Mouse (Mus musculus): ENCODE results near the gene Slc12a3. TPM values are rescaled to one million over a fixed set of nuclear protein-coding genes. Genes with fewer than 3 reads are reported as not detected.

Gene Slc12a3
- total RNA-seq, 1 experiment from 2014 or later: not detected

- no peak for ATAC-seq (replicated peaks in 1 of 2; ENCODE audit: insufficient read depth in 1 of 2, low FRiP score in 2 of 2, low TSS enrichment in 1 of 2, low read depth in 1 of 2, poor library complexity in 2 of 2, severe bottlenecking in 2 of 2)
Observed at GRCm38 (mm10) chr8:94322083-94322482, 6.9 kb upstream of the Slc12a3 start.

- ATAC-seq (replicated peaks in 1 of 2; ENCODE audit: insufficient read depth in 1 of 2, low FRiP score in 2 of 2, low TSS enrichment in 1 of 2, low read depth in 1 of 2, poor library complexity in 2 of 2, severe bottlenecking in 2 of 2): no peak
Observed at GRCm38 (mm10) chr8:94323041-94323440, 6.0 kb upstream of the Slc12a3 start.

- ATAC-seq (replicated peaks in 1 of 2; ENCODE audit: insufficient read depth in 1 of 2, low FRiP score in 2 of 2, low TSS enrichment in 1 of 2, low read depth in 1 of 2, poor library complexity in 2 of 2, severe bottlenecking in 2 of 2): peak; percentile 18 to 28; a peak in 2 of 4 replicates
Observed at GRCm38 (mm10) chr8:94324071-94324470, 4.9 kb upstream of the Slc12a3 start.

- ATAC-seq (replicated peaks in 1 of 2; ENCODE audit: insufficient read depth in 1 of 2, low FRiP score in 2 of 2, low TSS enrichment in 1 of 2, low read depth in 1 of 2, poor library complexity in 2 of 2, severe bottlenecking in 2 of 2): no peak
Observed at GRCm38 (mm10) chr8:94326016-94326415, 3.0 kb upstream of the Slc12a3 start.

DNA sequence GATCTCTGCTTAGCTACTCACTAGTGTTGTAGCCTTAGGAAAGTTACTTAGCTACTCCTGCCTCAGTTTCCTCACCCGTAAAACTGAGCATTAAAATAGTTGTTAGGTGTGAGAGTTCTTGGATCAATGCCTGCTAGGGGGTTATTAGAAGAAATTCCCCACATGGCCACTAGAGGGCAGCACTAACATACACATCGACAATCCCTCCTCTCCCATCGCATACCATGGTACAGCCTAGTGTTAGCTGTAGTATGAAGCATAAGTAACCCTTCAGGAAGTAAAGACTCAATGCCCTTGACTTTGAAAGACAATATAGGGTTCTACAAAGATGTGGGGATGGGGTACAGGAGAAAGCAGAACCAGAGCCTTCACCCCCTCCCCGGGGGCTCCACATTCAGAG, 1.7 kb downstream of the Slc12a3 start:
- ATAC-seq (replicated peaks in 1 of 2; ENCODE audit: insufficient read depth in 1 of 2, low FRiP score in 2 of 2, low TSS enrichment in 1 of 2, low read depth in 1 of 2, poor library complexity in 2 of 2, severe bottlenecking in 2 of 2): peak; percentile 47 to 59; a peak in 3 of 4 replicates

DNA sequence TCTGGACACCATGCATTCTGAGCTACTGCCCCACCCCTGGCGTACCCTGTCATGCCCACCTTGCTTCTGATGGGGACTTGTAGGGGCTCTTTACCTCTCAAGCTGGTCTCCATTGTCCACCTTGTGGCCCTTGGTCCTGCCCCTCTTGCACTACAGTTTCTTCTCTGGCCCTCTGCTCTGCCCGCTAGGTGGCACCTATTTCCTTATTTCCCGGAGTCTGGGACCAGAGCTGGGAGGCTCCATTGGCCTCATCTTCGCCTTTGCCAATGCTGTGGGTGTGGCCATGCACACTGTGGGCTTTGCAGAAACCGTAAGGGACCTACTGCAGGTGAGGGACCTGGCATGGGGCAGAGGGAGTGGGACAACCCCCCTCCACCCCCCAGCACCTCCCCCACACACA, 4.3 kb downstream of the Slc12a3 start:
- no peak for ATAC-seq (replicated peaks in 1 of 2; ENCODE audit: insufficient read depth in 1 of 2, low FRiP score in 2 of 2, low TSS enrichment in 1 of 2, low read depth in 1 of 2, poor library complexity in 2 of 2, severe bottlenecking in 2 of 2)

- no peak; a peak in 1 of 4 replicates for ATAC-seq (replicated peaks in 1 of 2; ENCODE audit: insufficient read depth in 1 of 2, low FRiP score in 2 of 2, low TSS enrichment in 1 of 2, low read depth in 1 of 2, poor library complexity in 2 of 2, severe bottlenecking in 2 of 2)
Observed at GRCm38 (mm10) chr8:94337559-94337958, 8.6 kb downstream of the Slc12a3 start.

GRCm38 (mm10) chr8:94340796-94341195, 11.8 kb downstream of the Slc12a3 start:
- ATAC-seq (replicated peaks in 1 of 2; ENCODE audit: insufficient read depth in 1 of 2, low FRiP score in 2 of 2, low TSS enrichment in 1 of 2, low read depth in 1 of 2, poor library complexity in 2 of 2, severe bottlenecking in 2 of 2): peak in 1 of 2 experiments; percentile 48; a peak in 1 of 4 replicates

- ATAC-seq (replicated peaks in 1 of 2; ENCODE audit: insufficient read depth in 1 of 2, low FRiP score in 2 of 2, low TSS enrichment in 1 of 2, low read depth in 1 of 2, poor library complexity in 2 of 2, severe bottlenecking in 2 of 2): no peak
Observed at GRCm38 (mm10) chr8:94342691-94343090, 13.7 kb downstream of the Slc12a3 start.

DNA sequence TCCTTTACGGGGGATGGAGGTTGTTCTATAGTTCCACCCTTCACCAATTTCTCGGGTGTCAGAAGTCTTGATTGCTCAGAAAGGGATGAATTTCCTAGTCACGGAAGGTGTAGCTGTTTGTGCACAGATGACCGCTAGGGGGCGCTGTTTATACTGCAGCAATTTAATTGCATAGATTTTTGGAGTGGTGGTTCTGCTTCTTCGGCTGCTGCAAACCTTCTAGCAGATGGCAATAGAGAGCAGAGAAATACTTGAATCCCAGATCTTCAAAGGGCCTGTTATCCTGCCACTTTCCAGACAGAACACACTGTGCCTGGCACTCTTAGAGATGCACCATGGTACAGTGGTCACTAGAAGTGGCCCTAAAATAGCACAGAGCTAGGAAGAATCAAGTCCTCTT, 14.3 kb downstream of the Slc12a3 start:
- peak; percentile 48; a peak in 3 of 4 replicates for ATAC-seq (replicated peaks in 1 of 2; ENCODE audit: insufficient read depth in 1 of 2, low FRiP score in 2 of 2, low TSS enrichment in 1 of 2, low read depth in 1 of 2, poor library complexity in 2 of 2, severe bottlenecking in 2 of 2)

GRCm38 (mm10) chr8:94343778-94344320, 14.8 kb downstream of the Slc12a3 start:
- ATAC-seq (replicated peaks in 1 of 2; ENCODE audit: insufficient read depth in 1 of 2, low FRiP score in 2 of 2, low TSS enrichment in 1 of 2, low read depth in 1 of 2, poor library complexity in 2 of 2, severe bottlenecking in 2 of 2): no peak

GRCm38 (mm10) chr8:94345657-94346056, 16.7 kb downstream of the Slc12a3 start:
- ATAC-seq (replicated peaks in 1 of 2; ENCODE audit: insufficient read depth in 1 of 2, low FRiP score in 2 of 2, low TSS enrichment in 1 of 2, low read depth in 1 of 2, poor library complexity in 2 of 2, severe bottlenecking in 2 of 2): no peak

GRCm38 (mm10) chr8:94346264-94346663, 17.3 kb downstream of the Slc12a3 start:
- ATAC-seq (replicated peaks in 1 of 2; ENCODE audit: insufficient read depth in 1 of 2, low FRiP score in 2 of 2, low TSS enrichment in 1 of 2, low read depth in 1 of 2, poor library complexity in 2 of 2, severe bottlenecking in 2 of 2): no peak

DNA sequence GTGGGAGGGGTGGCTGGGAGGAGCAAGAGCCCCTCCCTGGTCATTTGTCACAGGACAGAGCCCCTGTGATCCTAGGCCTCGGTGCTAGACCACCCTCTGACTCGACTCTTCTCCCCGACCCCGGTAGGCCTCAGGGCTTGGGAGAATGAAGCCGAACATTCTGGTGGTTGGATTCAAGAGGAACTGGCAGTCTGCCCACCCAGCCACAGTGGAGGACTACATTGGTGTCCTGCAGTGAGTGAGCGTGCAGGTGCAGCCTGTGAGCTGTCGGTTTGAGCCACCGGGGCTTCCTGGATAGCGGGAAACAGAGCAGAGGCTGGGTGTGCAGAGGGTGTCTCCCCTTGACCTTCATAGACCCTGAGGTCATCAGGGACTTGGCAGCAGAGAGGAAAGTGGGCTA, 19.4 kb downstream of the Slc12a3 start:
- ATAC-seq (replicated peaks in 1 of 2; ENCODE audit: insufficient read depth in 1 of 2, low FRiP score in 2 of 2, low TSS enrichment in 1 of 2, low read depth in 1 of 2, poor library complexity in 2 of 2, severe bottlenecking in 2 of 2): peak; percentile 40 to 58

DNA sequence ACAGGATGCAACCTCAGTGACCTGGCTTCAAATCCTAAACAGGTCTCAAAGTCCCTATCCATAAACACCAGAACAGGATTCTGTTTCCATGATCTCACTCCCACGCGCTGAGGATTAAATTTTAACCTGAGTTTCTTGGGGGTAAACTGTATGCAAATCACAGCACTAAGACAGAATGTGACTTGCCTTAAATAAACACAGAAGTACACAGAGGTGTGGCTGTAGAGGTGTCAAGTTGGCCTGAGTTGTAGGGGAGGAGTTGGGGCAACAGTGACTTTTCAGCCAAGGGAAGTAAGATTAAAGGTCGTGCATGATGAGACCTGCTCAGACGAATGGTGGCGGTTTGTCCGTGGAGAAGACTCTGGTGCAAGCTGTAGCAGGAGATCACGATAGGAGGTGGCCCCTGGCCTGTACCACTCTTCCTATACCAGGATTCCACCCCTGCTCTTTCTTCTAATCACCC, 25.1 kb downstream of the Slc12a3 start:
- peak in 1 of 2 experiments; percentile 6; a peak in 1 of 4 replicates for ATAC-seq (replicated peaks in 1 of 2; ENCODE audit: insufficient read depth in 1 of 2, low FRiP score in 2 of 2, low TSS enrichment in 1 of 2, low read depth in 1 of 2, poor library complexity in 2 of 2, severe bottlenecking in 2 of 2)

DNA sequence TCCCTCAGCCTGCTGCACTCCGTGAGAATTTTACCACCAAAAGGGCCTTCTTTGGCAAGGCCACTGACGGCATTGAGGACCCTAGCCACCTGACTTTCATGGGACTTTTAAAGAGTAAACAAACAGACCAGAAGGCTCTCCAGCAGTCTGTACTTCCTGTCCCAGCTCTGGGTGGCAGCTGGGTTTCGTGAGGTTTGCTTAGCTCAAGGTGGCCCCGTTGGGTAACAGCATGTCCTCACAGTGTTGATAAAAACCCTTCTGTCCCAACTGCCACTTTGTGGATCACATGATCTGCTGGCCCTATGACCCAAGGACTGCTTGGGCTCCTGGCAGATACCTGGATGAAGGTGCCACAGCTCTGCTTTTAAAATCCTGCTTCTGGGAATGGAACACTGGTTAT, 25.6 kb downstream of the Slc12a3 start:
- peak; percentile 72 to 82; a peak in 3 of 4 replicates for ATAC-seq (replicated peaks in 1 of 2; ENCODE audit: insufficient read depth in 1 of 2, low FRiP score in 2 of 2, low TSS enrichment in 1 of 2, low read depth in 1 of 2, poor library complexity in 2 of 2, severe bottlenecking in 2 of 2)

- no peak for ATAC-seq (replicated peaks in 1 of 2; ENCODE audit: insufficient read depth in 1 of 2, low FRiP score in 2 of 2, low TSS enrichment in 1 of 2, low read depth in 1 of 2, poor library complexity in 2 of 2, severe bottlenecking in 2 of 2)
Observed at GRCm38 (mm10) chr8:94357220-94357619, 28.2 kb downstream of the Slc12a3 start.

DNA sequence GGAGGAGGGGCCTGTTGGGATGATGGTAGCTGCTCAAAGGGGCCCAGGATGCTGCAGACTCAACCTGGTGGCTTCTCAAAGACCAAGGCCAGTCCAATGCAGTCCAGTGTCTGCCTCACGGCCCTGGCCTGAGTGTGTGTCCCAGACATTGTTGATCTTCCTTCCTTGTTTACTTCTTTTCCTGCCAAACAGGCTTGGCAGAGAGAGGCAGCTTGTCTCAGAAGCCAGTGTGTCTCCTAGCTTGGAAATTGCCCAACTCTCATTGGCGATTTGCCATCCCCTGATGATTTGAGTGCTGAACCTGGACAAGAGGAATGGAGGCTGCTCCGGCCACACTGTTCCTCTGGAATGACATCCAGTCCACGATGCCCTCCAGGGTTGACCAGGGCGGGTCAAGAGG, 29.5 kb downstream of the Slc12a3 start:
- ATAC-seq (replicated peaks in 1 of 2; ENCODE audit: insufficient read depth in 1 of 2, low FRiP score in 2 of 2, low TSS enrichment in 1 of 2, low read depth in 1 of 2, poor library complexity in 2 of 2, severe bottlenecking in 2 of 2): no peak

GRCm38 (mm10) chr8:94361774-94362431, 32.9 kb downstream of the Slc12a3 start:
- ATAC-seq (replicated peaks in 1 of 2; ENCODE audit: insufficient read depth in 1 of 2, low FRiP score in 2 of 2, low TSS enrichment in 1 of 2, low read depth in 1 of 2, poor library complexity in 2 of 2, severe bottlenecking in 2 of 2): no peak

All from hematopoietic stem cell, adult 5-6 weeks (primary cell).